Mouse (Mus musculus) hindbrain, postnatal 0 days (tissue): ENCODE measurements around the gene Hps3. TPM values are rescaled to one million over a fixed set of nuclear protein-coding genes. Genes with fewer than 3 reads are reported as not detected.
"Not testable (repeated sequence)": the region's sequence is repeated elsewhere in the genome, so short reads cannot be mapped to it uniquely, and the experiment has no call there.

ENCODE experiments used
- ATAC-seq: fragments of 200-750 bp; cut with Nextera tagmentation; 2 replicates; pipeline ENCODE4 v1.8.0; 2017; ENCODE audit warnings: mild to moderate bottlenecking, moderate TSS enrichment, moderate library complexity
- DNase-seq: peaks from one replicate; pipeline ENCODE4 v3.0.0-alpha.2; 2015; ENCODE audit warnings: low spot score
- H3K27ac ChIP-seq: fragments of 300-500 bp; sonication (generic); 2 replicates; pipeline ENCODE4 v1.5.1; 2014; ENCODE audit warnings: mild to moderate bottlenecking
- H3K27me3 ChIP-seq: fragments of 300-500 bp; sonication (generic); 2 replicates; pipeline ENCODE4 v1.6.1; 2014; ENCODE audit warnings: low read length, mixed read lengths; ENCODE audit not compliant: insufficient read depth
- H3K36me3 ChIP-seq: fragments of 300-500 bp; sonication (generic); 2 replicates; pipeline ENCODE4 v1.6.1; 2014; ENCODE audit warnings: low read length, mixed read lengths; ENCODE audit not compliant: insufficient read depth
- H3K4me1 ChIP-seq: fragments of 300-500 bp; sonication (generic); 2 replicates; pipeline ENCODE4 v1.6.1; 2014; ENCODE audit warnings: antibody characterized with exemption, low read length, mixed read lengths; ENCODE audit not compliant: insufficient read depth
- H3K4me2 ChIP-seq: fragments of 300-500 bp; sonication (generic); 2 replicates; pipeline ENCODE4 v1.6.1; 2014; ENCODE audit warnings: low read depth, mild to moderate bottlenecking, low read length, moderate library complexity, mixed read lengths
- H3K4me3 ChIP-seq: fragments of 300-500 bp; sonication (generic); 2 replicates; pipeline ENCODE4 v1.5.1; 2014; ENCODE audit warnings: low read length
- H3K9ac ChIP-seq: fragments of 300-500 bp; sonication (generic); replicated peaks from 2 replicates; pipeline ENCODE4 v1.6.1; 2014; ENCODE audit warnings: mild to moderate bottlenecking, low read length, moderate library complexity, mixed read lengths
- H3K9me3 ChIP-seq: fragments of 300-500 bp; sonication (generic); 2 replicates; pipeline ENCODE4 v1.6.1; 2016; ENCODE audit warnings: low read length, mixed read lengths
- CTCF ChIP-seq: IDR thresholded peaks from 2 replicates; pipeline ENCODE4 v1.5.1; 2016; ENCODE audit warnings: antibody characterized with exemption, control low read depth, low read depth
- WGBS: fragments of 180-500 bp; shearing (Covaris S2); extraction: QIAGEN DNeasy Blood & Tissue Kit; methylation state at CpG from one replicate; pipeline ENCODE4 v1.1.7; 2014; 5-methylcytosine and 5-hydroxymethylcytosine counted together
- polyA plus RNA-seq: library from polyadenylated mRNA; unstranded; fragments of >200 nt; fragmentation: Nextera tagmentation; extraction: Ambion mirVana; gene quantifications from 2 replicates; pipeline ENCODE4 v1.2.1, GENCODE M21; 2015
- total RNA-seq: library from RNA; depleted of rRNA; stranded (reverse); fragments of >200 nt; gene quantifications from 2 replicates; pipeline ENCODE4 v1.2.3, GENCODE M21; 2014

Gene Hps3
- total and polyA plus RNA-seq, 2 experiments from 2014 or later: 11.2 to 15.6 TPM

GRCm38 (mm10) chr3:20026481-20026880, 8.6 kb downstream of the Hps3 start:
- no peak for ATAC-seq
- H3K4me3 ChIP-seq: no peak overlapping the region
- no peaks in the 10 kb centered on the region for H3K27me3 ChIP-seq
- no peaks in the 10 kb centered on the region for H3K9me3 ChIP-seq
- no peak for TF ChIP-seq CTCF
- H3K36me3 ChIP-seq: peaks cover 29% of the 10 kb centered on the region; the same call in 1 of the 2 replicates
- DNase-seq: no peak
- H3K4me1 ChIP-seq: no peaks in the 10 kb centered on the region
- H3K4me2 ChIP-seq: no peak overlapping the region
- H3K27ac ChIP-seq: no peak overlapping the region
- H3K9ac ChIP-seq: no peak overlapping the region

GRCm38 (mm10) chr3:20023832-20024231, 11.3 kb downstream of the Hps3 start:
- WGBS: 34% methylated on average over 1 of the region's 1 CpGs
- Histone ChIP-seq H3K4me1 (no peaks in the 10 kb centered on the region), H3K27me3 (no peaks in the 10 kb centered on the region), H3K9me3 (no peaks in the 10 kb centered on the region), H3K9ac (no peak overlapping the region), H3K4me2 (no peak overlapping the region), H3K36me3 (peaks cover 34% of the 10 kb centered on the region), H3K27ac (no peak overlapping the region), H3K4me3 (no peak overlapping the region)
- DNase-seq (no peak), ATAC-seq (no peak)
- TF ChIP-seq CTCF: no peak

GRCm38 (mm10) chr3:20018076-20018475, 17.0 kb downstream of the Hps3 start:
- 92% methylated on average over 8 of the region's 8 CpGs for WGBS
- H3K36me3 ChIP-seq: peaks cover 22% of the 10 kb centered on the region
- DNase-seq: no peak

GRCm38 (mm10) chr3:20014454-20014853, 20.7 kb downstream of the Hps3 start:
- H3K4me1 ChIP-seq: no peaks in the 10 kb centered on the region
- ATAC-seq: no peak
- WGBS: 94% methylated on average over 2 of the region's 2 CpGs
- H3K4me2 ChIP-seq: no peak overlapping the region
- H3K36me3 ChIP-seq: peaks cover 17% of the 10 kb centered on the region
- H3K27me3 ChIP-seq: no peaks in the 10 kb centered on the region
- H3K9me3 ChIP-seq: no peaks in the 10 kb centered on the region
- TF ChIP-seq CTCF: no peak
- DNase-seq: no peak
- no peak overlapping the region for H3K4me3 ChIP-seq
- no peak overlapping the region for H3K27ac ChIP-seq
- no peak overlapping the region for H3K9ac ChIP-seq

More at GRCm38 (mm10) chr3:20018076-20018475, 17.0 kb downstream of the Hps3 start:
- no peak overlapping the region for H3K4me2 ChIP-seq
- H3K27ac ChIP-seq: no peak overlapping the region
- no peak for ATAC-seq
- H3K4me3 ChIP-seq: no peak overlapping the region
- TF ChIP-seq CTCF: no peak
- H3K27me3 ChIP-seq: no peaks in the 10 kb centered on the region
- no peak overlapping the region for H3K9ac ChIP-seq
- H3K4me1 ChIP-seq: no peaks in the 10 kb centered on the region
- H3K9me3 ChIP-seq: no peaks in the 10 kb centered on the region

- not testable (repeated sequence) for H3K4me3 ChIP-seq, H3K9me3 ChIP-seq, H3K27me3 ChIP-seq, DNase-seq, H3K4me2 ChIP-seq, ATAC-seq, H3K4me1 ChIP-seq, H3K27ac ChIP-seq, H3K9ac ChIP-seq
- 87% methylated on average over 7 of the region's 7 CpGs for WGBS
- peaks cover 12% of the 10 kb centered on the region for H3K36me3 ChIP-seq
Observed at GRCm38 (mm10) chr3:20010905-20011304, 24.2 kb downstream of the Hps3 start.

- DNase-seq: no peak
- no peaks in the 10 kb centered on the region for H3K27me3 ChIP-seq
- no peak for ATAC-seq
- TF ChIP-seq CTCF: no peak
- H3K9me3 ChIP-seq: no peaks in the 10 kb centered on the region
- no peak overlapping the region for H3K4me3 ChIP-seq
- no peaks in the 10 kb centered on the region for H3K4me1 ChIP-seq
- H3K36me3 ChIP-seq: peaks cover 12% of the 10 kb centered on the region
- H3K4me2 ChIP-seq: no peak overlapping the region
- no peak overlapping the region for H3K27ac ChIP-seq
- WGBS: 91% methylated on average over 9 of the region's 9 CpGs
- no peak overlapping the region for H3K9ac ChIP-seq
Observed at GRCm38 (mm10) chr3:20010464-20010863, 24.7 kb downstream of the Hps3 start.

- H3K4me2 ChIP-seq: no peak overlapping the region
- no peaks in the 10 kb centered on the region for H3K4me1 ChIP-seq
- TF ChIP-seq CTCF: no peak
- H3K4me3 ChIP-seq: no peak overlapping the region
- H3K27me3 ChIP-seq: no peaks in the 10 kb centered on the region
- H3K27ac ChIP-seq: no peak overlapping the region
- ATAC-seq (no peak), DNase-seq (no peak)
- no peaks in the 10 kb centered on the region for H3K9me3 ChIP-seq
- no peak overlapping the region for H3K9ac ChIP-seq
- WGBS: 92% methylated on average over 5 of the region's 5 CpGs
- H3K36me3 ChIP-seq: peaks cover 9% of the 10 kb centered on the region
Observed at GRCm38 (mm10) chr3:20007759-20008158, 27.4 kb downstream of the Hps3 start.
